Mouse (Mus musculus): ENCODE measurements at regions not wholly inside any gene's neighbourhood (a gene's known extent, or its start where the extent isn't known, plus 50 kb on each side); places are given as distances from the start of the nearest gene placed in this dataset.
"Not testable (repeated sequence)": the region's sequence is repeated elsewhere in the genome, so short reads cannot be mapped to it uniquely, and the experiment has no call there.

DNA sequence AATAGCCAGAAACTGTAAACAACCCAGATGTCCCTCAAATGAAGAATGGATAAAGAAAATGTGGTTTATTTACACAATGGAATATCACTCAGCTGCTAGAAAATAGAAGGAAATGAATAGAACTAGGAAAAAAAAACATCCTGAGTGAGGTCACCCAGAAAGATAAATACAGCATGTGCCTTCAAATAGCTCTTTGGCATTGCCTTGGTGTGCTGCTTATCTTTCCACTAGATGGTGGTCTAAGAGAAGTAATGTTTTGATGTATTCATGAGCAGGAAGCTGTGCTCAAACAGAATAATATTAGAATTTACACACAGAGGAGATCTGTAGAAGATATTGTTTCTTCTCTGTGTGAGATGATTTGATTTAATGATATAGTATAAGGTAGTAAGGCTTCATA lies 78.8 kb downstream of the Zfp619 start:
- DNase-seq (ENCODE audit: low read depth) = no peak

DNA sequence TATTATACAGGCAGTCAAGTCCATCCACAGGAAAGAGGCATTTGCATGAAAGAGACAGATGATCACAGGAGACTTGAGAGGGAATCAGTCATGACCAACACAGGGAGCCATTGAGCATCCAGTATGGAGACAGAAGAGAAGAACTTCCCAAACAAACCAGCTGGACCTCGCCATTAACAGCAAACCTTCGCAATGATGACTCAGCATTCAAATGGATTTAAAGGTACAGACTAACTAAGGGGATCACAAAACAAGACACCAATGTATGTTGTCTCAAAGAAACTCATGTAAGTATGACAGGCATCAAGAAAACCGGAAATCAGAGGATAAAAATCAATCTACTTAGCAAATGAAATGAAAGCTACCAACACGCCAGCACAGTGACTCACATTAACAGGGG lies 96.2 kb downstream of the Zfp619 start:
- no peak for DNase-seq (ENCODE audit: low read depth)

DNA sequence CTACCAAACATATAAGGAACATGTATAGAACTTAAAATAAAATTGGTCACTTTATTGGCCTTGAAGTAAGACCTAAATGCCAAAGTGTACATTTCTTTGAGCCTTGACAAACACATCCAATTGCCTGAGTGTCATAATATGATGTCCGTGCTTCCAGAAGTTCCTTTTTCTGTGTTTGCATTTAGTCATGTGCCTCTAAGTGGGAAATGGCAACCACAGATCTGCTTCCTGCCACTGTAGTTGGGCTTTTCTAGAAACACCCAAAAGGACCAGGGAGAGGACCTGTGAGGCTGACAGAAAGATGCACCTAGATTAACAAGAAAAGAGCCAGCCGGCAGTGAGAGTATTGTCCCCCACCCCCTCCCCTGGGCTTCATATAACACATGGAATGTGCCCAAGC lies 97.5 kb downstream of the Zfp619 start:
- DNase-seq (ENCODE audit: low read depth) = no peak

DNA sequence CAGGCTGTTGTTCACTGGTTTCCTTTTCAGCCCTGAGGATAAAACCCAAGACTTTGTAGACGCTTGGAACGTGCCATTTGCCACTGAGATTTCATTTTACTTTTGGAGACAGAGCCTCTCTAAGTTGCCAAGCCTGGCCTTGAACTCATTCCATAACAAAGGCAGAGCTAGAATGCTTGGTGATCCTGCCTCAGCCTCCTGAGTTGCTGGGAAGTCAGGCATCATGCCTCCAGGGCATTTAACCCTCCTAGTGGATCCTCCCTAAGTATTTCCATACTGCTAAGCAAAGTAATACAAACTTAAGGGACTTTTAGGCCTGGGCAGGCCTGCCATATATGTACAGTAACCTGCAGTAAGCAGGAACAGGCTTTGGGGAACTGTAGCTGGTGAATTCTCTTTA lies 104.2 kb downstream of the Zfp619 start:
- DNase-seq (ENCODE audit: low read depth) = no peak

DNA sequence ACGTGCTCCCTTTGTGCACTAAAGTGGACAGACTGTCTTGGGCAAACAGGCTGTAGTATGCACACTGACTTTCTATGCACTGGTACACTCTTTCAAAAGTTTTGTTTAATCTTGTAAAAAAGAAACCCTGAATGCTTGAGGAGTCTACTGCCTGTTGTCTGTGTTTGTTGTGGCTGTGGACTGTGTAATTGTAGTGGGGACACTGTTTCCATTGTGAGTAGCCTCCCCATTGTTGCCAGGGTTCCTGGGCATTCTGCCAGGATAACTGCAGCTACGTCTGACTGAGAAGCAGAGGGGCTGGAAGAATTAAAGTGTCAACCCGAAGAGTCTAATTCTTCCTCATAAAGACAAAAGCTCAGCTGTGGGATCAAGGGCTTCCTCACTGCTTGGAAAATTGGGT lies 115.3 kb downstream of the Zfp619 start:
- DNase-seq (ENCODE audit: low read depth) = no peak

DNA sequence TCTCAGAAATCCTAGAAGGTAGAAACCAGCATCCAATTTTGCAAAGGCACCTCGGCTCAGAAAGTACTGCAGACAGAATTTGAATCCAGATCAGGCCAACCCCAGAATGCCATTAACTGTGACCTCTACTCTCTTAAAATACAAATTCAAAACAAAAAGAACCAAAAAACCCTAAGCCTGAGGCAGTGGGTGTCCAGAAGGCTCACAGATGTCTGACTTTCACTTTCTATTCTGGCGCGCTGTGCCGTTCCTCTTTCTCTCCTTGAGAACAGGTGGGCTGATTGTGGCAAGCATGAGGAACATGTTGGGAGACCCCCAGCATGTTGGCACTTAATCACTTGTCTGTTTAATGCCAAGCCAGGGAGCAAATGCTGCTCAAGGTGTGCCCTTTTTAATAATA lies 124.8 kb downstream of the Zfp619 start:
- no peak for DNase-seq (ENCODE audit: low read depth)

DNA sequence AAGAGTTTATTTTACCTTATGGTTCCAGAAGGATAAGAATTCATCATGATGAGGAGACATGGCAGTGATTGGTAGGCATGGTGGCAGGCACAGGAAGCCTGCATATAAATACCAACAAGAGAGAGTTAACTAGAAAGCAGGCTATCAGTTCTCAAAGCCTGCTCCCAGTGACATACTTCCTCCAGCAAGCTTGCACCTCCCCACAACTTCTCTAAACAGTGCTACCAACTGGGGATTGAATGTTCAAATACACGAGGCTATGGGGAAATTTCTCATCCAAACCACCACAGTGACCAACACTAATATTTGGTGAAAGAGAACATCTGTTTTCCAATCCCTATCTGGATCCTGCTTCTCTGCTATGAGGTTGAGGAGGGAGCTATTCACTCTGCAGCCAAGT lies 125.8 kb downstream of the Zfp619 start:
- DNase-seq (ENCODE audit: low read depth) = no peak

DNA sequence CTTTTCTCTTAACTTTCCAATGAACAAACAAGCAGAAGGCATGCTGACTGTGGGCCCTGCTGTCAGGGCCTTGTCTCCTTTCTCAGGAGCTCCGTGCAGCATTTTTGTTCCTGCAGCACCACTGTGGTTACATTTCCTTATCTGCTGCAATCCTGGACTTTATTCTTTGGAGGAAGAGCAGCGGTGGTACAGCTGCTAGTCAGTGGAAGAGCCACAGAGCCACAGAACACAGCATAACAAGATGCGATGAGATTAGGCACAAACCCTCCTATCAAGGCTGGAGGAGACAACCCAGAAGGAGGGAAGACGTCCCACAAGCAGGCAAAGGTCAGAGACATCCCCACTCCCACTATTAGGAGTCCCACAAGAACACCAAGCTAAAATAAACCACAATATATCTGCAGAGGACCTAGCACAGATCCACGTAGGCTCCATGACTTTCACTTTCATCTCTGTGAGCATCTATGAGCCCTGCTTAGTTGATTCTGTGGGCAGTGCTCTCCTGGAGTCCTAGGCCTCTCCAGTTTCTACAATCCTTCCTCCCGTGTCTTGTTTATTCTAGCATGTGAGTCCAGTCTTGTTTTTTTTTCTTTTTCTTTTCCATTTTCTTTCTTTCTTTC lies 133.0 kb downstream of the Zfp619 start:
- no peak for DNase-seq (ENCODE audit: low read depth)

DNA sequence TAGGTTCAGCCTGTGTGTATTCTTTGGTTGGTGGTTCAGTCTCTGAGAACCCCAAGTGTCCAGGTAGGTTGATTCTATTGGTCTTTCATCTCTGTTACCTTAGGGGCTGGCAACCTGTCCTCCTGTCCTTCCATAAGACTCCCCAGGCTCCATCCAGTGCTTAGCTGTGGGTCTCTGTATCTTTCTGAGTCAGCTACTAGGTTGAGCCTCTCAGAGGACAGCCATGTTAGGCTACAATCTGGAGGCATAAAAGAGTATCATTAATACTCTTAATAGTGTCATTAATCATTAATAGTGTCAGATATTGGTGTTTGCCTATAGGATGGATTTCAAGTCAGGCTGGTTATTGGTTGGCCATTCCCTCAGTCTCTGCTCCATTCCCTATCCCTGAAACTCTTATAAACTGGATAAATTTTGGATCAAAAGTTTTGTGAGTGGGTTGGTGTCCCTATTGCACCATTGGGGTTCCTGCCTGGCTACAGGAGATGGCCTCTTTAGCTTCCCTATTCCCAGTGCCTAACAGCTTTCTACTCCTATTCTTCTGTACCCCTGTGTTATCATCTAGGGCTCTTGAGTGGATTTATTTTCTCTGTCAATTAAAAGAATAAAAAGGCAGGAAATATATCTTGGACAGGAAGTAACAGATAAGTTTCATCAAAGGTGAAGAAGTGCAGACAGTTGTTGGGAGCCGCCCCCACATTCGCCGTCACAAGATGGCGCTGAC lies 137.2 kb downstream of the Zfp619 start:
- DNase-seq (ENCODE audit: low read depth) = no peak

DNA sequence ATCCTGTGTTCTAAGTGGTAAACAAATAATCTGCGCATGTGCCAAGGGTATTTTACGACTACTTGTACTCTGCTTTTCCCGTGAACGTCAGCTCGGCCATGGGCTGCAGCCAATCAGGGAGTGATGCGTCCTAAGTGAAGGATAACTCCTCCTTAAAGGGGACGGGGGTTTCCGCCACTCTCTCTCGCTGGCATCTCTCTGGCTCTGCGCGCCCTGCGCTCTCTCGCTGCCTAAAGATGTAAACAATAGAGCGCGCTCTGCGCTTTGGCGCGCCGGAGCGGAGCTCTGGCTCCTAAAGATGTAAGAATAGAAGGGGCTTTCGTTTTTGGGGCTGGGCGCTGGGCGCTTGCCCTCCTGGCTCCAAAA lies 137.7 kb downstream of the Zfp619 start:
- DNase-seq (ENCODE audit: low read depth) = not testable (repeated sequence)

DNA sequence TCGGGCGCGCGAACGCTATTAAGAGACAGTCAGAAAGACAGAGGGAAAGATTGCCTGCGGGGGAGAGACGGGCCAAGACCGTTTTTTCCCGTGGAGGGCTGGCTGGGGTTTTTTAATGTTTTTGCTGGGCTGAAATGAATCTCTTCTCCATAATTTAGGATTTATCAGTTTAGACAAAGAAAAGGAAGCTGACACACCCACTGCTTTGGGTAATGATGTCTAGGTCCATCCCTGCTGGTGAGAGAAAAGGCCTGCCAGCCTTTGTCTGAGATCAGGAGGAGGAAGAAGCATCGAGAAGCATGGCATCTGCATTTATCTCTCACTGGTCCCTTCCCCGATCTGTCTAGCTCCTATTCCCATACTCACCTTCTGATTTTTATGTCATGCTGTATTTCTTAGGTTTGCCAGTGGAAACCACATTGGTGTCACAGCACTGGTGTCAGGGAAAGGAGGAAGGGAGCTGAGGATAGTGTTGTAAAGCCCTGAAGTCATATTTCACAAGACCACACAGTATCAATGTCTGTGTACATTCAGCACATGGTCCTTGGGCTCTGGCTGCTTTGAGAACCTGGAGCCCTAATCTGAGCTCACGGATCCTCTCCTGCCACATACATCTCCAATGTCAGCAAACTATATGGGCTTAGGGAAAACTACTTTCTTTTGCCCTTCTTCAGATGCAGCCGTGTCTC lies 138.3 kb downstream of the Zfp619 start:
- DNase-seq (ENCODE audit: low read depth) = no peak

DNA sequence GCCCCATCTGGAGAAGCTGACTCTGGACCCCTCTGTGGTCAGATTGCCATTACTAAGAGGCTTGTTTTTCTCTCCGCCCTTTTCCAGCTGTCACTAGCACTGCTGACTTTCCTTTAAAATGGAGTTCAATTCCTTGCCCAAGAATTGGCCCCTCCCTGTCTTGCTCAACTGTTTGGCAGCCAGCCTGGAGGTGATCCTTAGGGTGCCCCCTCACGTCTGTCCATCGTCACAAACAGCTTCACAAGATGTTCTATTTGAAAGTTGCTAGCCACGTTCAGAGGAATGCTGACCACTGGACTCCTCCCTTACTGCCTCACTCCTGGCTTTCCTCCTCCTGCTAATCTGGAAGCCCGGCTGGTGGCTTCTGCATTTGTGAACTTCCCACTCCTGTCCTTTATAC lies 142.0 kb downstream of the Zfp619 start:
- DNase-seq (ENCODE audit: low read depth) = no peak

DNA sequence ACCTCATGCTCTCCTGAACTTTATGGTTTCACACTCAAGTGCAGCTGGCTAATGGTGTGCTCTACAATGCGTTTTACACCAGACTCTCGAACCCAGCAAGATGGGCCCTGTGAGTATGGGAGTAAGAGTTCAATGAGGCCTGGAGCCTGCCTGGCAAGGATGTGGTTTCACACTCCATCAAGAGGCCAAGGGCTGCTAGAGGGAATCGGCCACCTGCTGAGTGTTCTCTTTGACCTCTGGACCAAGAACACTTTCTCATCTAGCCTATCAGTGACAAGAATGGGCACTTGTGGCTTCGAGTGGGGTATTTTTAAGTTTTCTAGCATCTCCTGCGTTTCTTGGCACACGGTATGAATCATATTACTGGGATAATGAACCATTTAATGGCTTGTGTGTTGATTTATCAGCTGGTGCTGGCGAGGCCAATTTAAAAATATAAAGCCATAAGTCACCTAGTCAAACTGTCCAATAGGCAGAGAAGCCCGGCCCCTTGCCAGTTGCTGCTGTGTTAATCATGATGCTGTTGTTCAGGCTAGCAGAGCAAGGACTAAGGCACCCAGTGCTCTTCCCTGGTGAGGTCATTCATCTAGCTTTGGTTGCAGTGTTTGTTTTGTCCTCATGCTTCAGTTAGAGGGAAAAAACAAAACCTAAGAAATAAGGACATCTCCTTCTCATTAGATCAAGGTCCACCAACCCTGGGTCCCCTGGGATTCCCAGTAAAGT lies 157.7 kb downstream of the Zfp619 start:
- no peak for DNase-seq (ENCODE audit: low read depth)

DNA sequence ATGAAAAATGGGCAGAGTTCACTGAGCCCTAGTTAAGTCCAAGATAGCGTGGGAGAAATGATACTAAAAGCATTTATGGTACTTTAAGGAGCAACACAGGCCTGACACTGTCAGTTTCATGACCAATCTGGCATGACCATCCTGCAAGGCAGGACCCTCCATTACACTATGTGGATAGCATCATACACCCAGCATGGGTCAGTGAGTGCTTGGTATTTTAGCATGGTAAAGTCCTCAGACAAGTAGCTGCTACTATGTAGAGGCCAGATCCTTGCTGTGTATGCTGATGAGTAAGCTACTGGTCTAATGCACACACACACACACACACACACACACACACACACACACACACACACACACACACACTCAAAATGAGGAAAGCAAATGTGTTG lies 158.3 kb downstream of the Zfp619 start:
- no peak for DNase-seq (ENCODE audit: low read depth)

DNA sequence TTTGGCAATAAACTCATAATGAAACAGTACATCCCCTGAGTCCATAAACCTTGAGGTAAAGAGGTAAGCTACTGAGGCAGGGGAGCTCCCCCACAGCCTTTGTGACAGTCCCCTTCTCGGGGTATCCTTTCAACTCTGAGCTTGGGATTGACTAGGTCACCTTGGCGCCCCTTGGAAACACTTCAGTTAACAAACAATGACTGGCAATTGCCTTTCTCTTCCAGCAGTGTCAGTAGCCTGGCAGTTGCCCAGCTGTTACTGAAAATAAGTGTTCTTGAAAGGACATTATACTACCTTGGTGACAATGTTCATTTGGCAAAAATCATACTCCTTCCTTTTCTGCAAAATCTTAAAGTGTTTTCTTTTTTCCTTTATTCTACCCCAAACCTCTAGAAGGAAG lies 162.8 kb downstream of the Zfp619 start:
- no peak for DNase-seq (ENCODE audit: low read depth)

DNA sequence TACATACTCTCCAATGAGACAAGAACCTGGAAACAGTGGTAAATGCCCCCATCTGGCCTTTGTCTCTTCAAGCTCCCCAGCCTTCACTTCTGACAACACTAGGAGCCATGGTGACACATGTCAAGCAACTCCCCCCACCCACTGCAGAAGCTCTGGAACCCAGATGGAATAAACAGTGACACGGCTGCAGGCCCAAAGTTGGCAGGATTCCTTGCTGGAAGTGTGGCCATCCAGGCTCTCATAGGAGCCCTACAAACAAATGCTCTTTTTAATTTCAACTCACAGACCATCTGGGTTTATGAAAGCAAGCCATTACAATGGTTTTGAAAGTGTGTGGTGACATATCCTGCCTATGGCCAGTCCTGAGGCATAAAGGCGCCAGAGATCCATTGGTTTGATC lies 179.0 kb downstream of the Zfp619 start:
- no peak for DNase-seq (ENCODE audit: low read depth)

DNA sequence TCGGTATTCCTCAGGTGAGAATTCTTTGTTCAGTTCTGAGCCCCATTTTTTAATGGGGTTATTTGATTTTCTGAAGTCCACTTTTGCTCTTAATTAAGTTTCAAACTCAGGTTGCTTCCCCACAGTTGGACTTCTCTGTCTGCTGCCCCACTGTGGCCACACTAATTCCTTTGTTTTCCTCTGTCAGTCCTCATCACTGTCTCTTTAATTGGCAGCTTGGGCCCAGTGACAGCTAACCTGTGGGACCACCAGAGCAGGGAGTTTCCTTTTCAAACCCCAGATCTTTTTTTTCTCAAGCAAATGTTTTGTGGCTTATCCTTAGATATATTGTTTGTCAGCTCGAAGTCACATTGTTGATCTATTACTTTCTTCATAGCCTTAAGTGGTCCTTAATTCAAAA lies 183.9 kb downstream of the Zfp619 start:
- no peak for DNase-seq (ENCODE audit: low read depth)

DNA sequence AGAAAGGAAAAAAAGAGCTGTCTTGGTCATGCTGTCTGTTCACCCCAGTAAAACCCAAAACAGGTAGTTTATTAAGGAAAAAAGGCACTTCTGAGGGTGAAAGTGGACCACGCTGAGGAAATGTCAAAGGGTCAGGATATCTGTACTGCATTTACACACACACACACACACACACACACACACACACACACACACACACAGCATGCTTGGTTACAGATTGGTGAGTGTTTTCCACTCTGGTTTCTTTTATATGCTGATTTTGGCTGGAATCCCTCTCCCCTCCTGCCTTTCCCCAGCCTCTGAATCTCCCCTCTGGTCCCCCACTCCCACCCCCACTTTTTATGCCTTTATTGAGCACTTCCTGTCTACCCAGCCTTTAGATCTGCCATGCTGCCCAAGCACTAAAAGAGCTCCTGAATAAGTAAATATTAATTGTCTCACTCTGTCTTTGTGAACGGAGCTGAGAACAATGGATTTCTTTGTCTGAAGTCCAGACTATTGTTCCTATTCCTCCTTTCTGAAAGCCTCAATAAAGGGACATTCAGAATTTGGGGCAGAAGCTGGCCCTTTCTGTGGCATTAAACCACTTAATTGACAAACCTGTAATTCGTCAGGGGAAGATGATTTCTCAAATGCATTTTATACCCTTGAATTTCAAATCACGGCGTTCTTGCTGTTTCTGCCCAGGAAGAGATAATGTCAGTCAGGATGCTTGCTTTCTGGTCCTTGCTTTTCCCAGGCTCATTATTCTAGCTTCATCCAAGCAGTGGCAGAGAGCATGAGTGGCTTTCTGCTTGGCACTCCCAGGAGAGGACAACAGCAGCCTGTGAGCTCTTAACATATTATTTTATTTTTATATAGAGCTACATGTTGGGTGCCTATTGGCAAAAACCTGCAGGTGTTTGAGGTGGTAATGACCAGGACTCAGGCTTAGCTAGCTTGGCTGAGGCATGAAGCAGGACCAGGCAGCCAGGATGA lies 187.8 kb downstream of the Zfp619 start:
- no peak for DNase-seq (ENCODE audit: low read depth)

DNA sequence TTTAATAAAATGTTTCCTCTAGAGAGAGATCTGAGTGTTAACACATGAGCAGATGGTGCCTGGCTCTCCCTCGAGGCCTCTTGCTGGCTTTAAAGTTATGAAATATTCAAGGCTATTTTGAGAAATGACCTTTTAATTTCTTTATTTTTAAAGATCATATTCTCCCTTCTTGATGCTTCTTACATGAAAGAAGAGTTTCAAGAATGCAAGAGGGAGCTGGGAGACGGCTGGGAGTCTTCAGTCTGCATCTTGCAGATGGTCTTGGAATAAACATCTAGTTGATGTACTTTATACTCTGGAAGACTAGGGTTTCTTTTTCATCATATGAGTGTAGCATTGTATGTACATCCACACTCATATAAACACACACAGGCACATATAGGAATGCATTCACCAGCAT lies 189.0 kb downstream of the Zfp619 start:
- no peak for DNase-seq (ENCODE audit: low read depth)

DNA sequence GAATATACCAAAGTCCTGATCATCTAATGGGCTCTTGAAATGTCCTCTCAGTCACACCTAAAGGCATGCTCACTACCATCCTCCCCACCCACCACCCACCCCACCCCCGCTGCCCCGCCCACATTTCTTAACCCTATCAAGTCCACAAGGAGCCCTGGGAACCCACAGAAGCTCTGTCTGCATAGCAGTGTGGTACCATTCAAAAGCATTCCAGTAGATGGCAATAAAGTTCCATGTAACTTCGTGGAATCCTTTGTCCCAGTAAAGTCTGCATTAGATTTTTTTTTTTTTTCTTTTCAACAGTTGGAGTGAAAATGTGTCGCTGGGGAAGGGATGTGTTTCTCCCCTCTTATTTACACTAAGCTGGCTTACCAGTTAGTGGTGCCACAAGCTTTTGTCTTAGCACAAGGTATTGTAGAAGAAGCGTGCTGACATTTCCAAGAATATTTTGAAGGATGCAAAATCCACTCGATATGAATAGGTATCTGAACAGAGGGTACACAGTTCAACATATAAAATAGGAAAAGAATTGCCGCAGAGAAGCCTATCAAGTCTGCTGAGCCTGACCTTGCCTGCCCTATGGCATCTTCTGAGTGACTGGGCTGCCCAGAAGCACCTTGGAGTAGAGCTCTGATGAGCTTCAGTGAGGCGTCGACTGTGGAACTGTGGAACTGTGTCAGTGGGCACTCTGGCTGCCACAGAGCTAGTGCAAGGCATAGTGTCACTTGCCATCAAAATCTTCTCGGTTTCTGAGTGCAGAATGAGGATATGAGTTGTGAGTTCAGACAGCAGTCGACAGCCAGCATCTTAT lies 199.0 kb downstream of the Zfp619 start:
- no peak for DNase-seq (ENCODE audit: low read depth)
